Mouse (Mus musculus): ENCODE data around the gene Sgk1.
A peak's percentile ranks its signal among the peaks of the same experiment; 100 is the strongest.

Gene Sgk1

DNA sequence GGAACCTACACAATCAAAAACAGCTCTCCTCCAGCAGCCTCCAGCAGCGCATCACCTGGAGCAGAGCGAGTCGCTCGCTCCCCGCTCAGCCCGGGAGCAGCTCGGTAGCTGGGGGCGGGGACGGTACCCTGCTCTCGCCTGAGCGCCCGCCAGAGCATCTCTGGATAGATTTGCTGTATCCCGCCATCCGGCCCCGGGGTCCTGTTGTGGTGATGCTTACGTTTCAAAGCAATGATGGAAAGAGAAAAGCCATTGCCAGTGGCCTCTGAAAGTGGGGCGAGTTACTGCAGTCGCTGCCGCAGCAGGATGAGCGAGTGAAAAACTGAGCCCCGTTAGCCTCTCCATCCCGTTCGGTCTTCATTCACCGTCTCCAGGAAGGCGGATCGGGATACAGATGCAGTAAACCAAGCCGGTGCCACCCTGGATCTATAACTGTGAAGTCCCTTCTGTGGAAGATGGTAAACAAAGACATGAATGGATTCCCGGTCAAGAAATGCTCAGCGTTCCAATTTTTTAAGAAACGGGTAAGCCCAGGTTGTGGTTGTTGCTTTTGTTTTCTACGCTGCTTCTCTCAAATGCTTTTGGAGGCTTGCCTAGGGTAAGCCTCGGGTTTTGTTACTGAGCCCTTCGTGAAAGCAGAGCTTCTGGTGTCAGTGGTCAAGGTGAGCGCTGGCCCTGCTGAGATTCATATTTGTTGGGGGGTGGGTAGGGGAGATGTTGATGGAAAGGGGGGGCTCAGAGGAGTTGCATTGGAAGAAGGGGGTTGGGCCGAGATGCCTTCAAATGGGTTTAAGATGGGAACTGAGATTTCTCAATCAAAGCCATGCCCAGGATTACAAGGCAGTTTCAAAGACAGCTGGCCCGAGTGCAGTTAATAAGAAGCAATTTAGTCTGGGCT, at the start of gene Sgk1:
Gene Sgk1, plus strand, starts transcription at position 1 of the 898 bp plus-strand sequence.
- DNase-seq: no peak

DNA sequence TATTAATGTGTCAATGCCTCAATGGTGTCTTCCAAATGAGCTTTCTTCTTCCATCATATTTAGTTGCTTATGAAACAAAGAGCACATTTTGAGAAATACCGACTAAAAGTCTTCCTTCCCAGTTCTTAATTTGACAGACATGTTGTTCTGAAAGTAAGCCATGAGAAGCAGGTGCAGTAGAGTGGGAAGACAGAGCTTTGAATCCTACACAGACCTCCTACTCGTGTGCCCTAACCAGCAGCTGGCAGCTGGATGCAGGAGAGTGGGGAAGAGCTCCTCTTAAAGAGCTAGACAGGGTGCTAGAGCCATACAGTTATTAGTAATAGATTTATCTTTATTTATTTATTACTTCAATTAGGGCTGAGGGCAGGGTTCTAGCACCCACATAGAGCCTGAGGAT, 49.7 kb upstream of the Sgk1 start:
- DNase-seq: no peak

DNA sequence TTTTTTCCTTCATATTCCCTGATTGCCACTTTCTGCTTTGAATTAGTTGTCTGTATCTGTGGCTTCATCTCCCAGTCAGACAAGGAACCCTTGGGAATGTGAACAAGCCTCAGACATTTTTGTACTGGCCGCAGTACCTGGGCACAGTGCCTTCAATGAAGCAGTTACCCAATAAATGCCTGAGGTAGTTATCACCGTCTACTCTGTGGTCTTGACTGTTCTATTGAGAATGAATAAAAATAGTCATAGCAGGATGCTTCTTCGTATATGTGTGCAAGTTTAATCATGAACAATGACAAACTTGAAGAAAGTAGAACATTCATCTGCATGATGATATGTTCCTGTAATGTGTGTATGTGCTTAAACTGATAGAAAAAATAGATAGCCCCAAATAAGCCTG, 48.2 kb upstream of the Sgk1 start:
- no peak for DNase-seq

- DNase-seq: no peak
Observed at GRCm38 (mm10) chr10:21835077-21835476, 46.9 kb upstream of the Sgk1 start.

DNA sequence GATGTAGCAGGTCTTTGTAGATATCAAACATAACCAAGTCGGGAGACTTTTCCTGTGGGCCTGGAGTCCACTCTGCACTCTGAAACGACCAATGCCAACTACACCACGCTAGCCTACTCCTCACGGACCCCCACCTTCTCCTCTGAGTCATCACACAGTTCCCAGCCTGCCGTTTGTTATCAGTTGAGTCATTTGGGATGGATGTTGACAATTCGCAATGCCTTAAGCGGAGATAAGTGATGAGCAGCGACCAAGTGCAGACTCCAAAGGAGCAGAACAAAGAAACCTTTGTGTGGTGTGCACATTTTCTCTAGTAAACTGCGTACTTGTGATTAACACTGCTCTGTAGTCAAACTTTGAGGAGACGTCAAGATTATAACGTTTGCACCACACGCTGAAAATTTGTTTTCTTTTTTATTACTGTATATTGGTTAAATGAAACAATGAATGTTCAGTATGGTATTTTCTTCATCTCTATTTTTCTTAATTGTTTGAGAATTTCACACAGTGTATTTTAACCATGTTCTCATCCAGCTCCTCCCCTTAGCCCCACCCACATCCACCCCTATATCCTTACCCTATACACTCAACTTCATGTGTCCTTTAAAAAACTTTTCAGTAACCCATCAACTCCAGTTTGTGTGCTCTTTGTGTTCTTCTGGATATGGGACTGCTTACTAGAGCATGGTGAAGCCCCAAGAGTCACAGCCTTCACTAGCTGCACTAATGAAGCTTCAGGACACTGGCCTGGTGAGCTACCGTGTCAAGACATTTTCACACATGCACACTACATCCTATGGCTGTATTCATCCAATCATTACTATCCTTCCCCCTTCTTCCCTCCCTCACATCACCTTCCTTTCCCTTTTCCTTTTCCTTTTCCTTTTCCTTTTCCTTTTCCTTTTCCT, 42.5 kb upstream of the Sgk1 start:
- no peak for DNase-seq

DNA sequence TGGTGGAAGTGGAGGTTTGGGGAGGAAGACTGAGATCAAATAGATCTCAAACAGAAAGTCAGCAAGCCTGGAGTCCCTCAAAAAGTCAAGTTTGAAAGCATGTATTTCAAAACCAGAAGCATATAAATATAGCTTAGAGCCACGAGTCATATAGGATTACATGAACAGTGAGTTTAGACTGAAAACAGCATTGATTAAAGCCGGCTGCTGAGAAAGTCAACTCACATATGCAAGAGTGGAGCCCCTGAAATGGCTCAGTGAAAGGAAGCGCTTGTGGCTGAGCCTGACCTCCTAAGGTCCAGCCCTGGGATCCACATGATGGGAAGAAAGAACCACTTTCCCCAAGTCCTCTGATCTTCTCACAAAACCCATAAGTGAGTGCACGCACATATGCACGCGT, 38.7 kb upstream of the Sgk1 start:
- DNase-seq: no peak

DNA sequence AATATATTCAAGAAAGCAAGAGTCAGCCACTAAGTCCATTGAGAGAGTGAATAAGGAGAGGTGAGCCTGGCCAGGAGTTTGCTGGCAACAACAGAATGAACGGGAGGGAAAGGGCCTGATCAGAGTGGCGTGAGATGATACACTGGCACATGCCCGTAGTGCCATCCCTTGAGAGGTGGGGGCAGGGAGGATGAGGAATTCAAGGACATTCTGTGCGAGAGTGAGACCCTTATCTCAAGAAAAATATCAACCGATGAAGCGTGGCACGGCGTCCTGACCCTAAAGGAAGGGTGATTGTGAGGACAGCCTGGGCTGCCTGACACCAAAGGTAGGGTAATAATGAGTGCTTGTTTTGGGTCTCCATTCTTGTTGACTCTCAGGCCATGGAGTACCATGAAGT, 38.1 kb upstream of the Sgk1 start:
- no peak for DNase-seq

DNA sequence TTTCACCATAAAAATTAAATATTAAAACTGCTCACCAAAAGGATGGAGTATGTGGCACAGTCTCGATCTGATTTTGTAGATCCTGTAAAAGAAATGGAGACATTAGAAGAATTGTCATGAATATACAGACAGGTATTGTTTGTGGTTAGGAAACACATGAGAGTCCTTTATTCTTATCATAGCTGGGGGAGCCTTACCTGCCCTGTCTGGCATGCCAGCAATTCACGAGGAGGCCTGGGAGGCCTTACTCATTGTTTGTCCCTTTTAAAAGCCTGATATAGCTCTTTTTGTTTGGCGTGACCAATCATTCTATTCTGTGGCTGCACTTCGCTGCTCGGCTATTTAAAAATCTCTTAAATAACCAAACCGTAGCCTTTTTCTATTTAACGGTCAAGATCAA, 37.6 kb upstream of the Sgk1 start:
- no peak for DNase-seq

DNA sequence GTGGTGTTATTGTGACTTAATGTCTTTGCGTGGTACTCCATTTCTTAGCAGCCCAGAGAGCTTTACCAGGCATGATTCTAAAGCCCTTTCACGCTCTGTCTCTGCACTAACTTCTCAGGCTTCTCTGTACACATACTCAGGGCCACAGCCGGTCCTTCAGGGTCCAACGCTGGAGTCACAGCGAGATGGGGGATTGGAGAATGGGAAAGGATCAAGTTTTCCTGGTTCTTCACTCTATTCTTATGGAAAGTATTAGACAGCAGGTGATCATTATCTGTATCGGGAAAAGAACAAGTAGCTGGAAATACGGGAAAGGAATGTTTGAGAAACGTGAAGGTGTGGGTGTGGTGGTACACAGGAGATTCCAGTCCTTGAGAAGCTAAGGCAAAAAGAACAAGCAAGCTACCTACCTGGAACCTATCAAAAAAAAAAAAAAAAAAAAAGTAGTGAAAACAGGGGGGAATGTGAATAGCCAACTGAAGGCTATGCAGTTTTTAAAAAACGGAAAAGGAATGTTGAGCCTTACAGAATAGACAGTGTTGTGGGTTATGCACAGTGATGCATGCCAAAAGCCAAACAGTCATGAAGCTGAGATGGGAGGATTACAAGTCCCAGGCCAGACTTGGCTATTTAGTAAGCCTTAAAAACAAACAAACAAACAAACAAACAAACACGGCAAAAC, 36.2 kb upstream of the Sgk1 start:
- DNase-seq: no peak

- no peak for DNase-seq
Observed at GRCm38 (mm10) chr10:21846366-21846765, 35.6 kb upstream of the Sgk1 start.

GRCm38 (mm10) chr10:21847026-21847820, 34.8 kb upstream of the Sgk1 start:
- no peak for DNase-seq

DNA sequence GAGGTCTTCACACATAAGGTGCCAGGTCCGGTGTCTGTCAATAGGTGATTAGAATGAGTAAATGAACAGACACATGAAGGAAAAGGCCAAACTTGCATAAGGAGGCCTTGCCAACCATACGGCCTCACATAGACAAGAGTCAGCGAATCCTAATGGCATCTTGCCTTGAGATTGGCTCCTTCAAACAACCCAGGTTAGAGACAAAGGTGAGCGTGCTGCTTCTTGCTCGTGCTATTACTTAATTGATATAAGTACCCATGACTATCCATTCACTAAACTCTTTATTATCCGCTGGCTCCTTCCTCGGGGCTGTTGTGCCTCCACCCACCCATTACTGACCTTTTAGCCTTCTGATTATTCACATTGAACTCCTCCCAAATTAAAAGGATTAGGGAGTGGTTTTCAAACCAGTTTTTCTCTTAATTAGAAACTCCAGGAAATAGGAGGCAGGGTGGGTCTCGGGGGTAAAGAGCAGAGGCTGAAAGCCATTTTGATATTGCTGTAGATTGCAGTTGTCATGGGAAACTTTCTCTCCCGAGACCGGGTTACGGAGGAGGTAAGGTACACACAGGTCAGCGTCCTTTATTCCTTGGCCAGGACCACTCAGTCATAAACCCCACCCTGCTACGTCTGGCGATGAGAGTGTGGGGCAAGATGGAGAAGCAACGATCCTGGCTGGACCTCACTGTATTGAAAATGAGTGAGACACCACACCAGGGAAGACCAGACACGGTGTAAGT, 33.9 kb upstream of the Sgk1 start:
- DNase-seq: no peak

DNA sequence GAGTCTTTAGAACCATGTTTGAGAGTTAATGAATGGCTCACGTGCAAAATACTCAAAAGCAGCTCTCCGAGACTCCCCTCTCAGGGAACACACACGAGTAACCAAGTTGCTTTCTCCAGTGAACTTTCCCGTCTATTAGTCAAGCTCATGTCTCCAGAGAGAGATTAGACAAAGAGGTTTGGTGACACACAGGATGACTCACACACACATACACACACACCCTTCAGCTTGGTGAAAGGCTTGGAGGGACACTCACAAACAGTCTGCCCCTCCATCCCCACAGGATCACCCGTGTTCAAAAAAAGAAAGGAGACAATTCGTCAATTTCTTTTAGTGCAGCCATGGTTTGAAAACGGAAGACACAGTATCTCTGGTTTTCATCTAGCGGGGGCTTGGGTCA, 32.7 kb upstream of the Sgk1 start:
- no peak for DNase-seq

GRCm38 (mm10) chr10:21850330-21850729, 31.7 kb upstream of the Sgk1 start:
- DNase-seq: no peak

GRCm38 (mm10) chr10:21853122-21853521, 28.9 kb upstream of the Sgk1 start:
- no peak for DNase-seq

DNA sequence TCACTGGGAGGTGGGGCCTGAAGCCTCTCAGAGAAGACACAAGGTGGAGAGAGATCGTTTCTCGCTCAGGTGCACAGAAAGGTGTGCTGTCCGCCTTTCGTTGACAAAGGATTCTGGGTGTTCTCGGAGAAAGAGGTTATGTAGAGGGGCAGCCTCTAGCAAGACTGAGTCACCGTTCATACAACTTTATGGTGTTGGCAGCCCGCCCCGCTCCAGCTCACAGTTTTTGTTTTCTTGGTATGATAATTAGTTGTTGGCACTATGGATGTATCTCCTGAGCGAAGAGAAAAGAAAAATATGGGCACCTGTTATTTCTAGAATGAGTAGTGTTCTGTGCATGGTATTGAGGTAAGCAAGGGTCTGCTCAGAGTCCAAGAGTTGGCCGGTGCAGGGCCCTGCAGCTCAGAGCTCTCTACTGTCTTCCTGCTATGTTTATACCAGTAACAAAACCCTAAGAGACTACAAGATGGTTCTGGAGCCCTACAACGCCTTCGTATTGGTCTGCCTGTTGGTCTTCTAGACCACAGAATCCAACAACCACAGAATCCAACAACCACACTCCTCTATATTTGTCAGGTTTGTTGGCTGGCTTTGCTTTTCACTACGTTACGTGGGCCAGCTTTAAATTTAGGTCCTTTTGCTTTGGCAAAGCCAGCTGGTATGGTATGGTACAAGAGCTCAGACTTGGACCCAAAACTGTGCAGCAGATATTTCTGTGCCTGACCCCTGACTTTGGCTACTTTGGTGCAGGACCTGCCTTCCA, 28.2 kb upstream of the Sgk1 start:
- DNase-seq: no peak

GRCm38 (mm10) chr10:21855338-21855737, 26.6 kb upstream of the Sgk1 start:
- DNase-seq: no peak

DNA sequence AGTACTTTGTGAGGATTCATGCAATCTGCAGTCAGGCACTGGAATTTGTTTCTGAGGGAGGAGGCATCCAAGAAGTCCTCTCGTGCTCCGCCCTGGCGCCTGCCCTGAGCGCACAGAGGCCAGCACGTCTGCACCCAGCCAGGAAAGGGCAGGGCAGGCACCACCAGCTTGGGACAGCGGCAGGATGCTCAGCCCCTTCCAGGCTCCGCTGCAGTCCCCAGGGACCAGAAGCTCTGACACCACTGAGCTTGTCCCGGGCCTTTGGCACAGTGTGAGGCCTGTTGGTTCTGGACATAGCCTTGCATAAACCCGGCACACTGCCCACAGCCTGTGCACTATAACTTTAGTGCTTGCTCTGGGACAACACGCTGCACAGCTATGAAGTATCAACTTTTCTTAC, 24.3 kb upstream of the Sgk1 start:
- peak; percentile 80 for DNase-seq

GRCm38 (mm10) chr10:21858437-21858974, 23.5 kb upstream of the Sgk1 start:
- no peak for DNase-seq

- no peak for DNase-seq
Observed at GRCm38 (mm10) chr10:21866504-21866903, 15.5 kb upstream of the Sgk1 start.

- no peak for DNase-seq
Observed at GRCm38 (mm10) chr10:21868221-21868620, 13.8 kb upstream of the Sgk1 start.

Measured in kidney, adult 9 months (tissue).